Mouse (Mus musculus) gonadal fat pad, adult 2 months (tissue): ENCODE data around the gene Scoc. TPM values are rescaled to one million over a fixed set of nuclear protein-coding genes. Genes with fewer than 3 reads are reported as not detected.

Experiments
- DNase-seq: peaks from one replicate; pipeline ENCODE4 v3.0.0-alpha.2; 2012; ENCODE audit warnings: low read depth
- polyA plus RNA-seq: library from polyadenylated mRNA; depleted of rRNA; stranded (reverse); fragments of >200 nt; gene quantifications from 2 replicates; pipeline ENCODE4 v1.2.3, GENCODE M21; 2012; rRNA removed

The Scoc gene
- polyA plus RNA-seq, 1 experiment = 14.3 TPM

GRCm38 (mm10) chr8:83405548-83405947 lies 52.6 kb downstream of the Scoc start:
- DNase-seq = no peak

GRCm38 (mm10) chr8:83397726-83398125 lies 60.5 kb downstream of the Scoc start:
- DNase-seq = no peak

GRCm38 (mm10) chr8:83396680-83397079 lies 61.5 kb downstream of the Scoc start:
- DNase-seq = no peak

GRCm38 (mm10) chr8:83394325-83394724 lies 63.9 kb downstream of the Scoc start:
- no peak for DNase-seq

GRCm38 (mm10) chr8:83392521-83392920 lies 65.7 kb downstream of the Scoc start:
- DNase-seq = no peak

GRCm38 (mm10) chr8:83390006-83390701 lies 68.0 kb downstream of the Scoc start:
- DNase-seq = no peak

- no peak for DNase-seq
These were observed 68.7 kb downstream of the Scoc start, which contains the start of gene Clgn for GRCm38 (mm10) chr8:83389316-83390005. Gene Clgn, plus strand, starts transcription at chr8:83389867.

- DNase-seq = no peak
These were observed 75.3 kb downstream of the Scoc start for GRCm38 (mm10) chr8:83382850-83383249.

GRCm38 (mm10) chr8:83381016-83381415 lies 77.2 kb downstream of the Scoc start:
- no peak for DNase-seq

GRCm38 (mm10) chr8:83380141-83380540 lies 78.0 kb downstream of the Scoc start:
- DNase-seq = no peak

Other genes starting within 250 kb of the Scoc start
- gene Ucp1, start 168.0 kb downstream of the Scoc start, polyA plus RNA-seq = 0.25 and 0.59 TPM in 2 replicates
- gene Elmod2, start 125.9 kb downstream of the Scoc start, polyA plus RNA-seq = 6.4 and 7.4 TPM in 2 replicates
- not detected in 2 replicates for gene Mgat4d, start 109.9 kb downstream of the Scoc start, polyA plus RNA-seq
- gene Clgn, start 68.5 kb downstream of the Scoc start, polyA plus RNA-seq = 0.15 and 0.42 TPM in 2 replicates
- gene Olfr370, start 77.4 kb upstream of the Scoc start, polyA plus RNA-seq = 0.11 TPM in 1 of 2 replicates, not detected in the other
- gene Ndufb7, start 108.3 kb upstream of the Scoc start, polyA plus RNA-seq = 509 and 536 TPM in 2 replicates
- gene Tecr, start 149.6 kb upstream of the Scoc start, polyA plus RNA-seq = 772 and 857 TPM in 2 replicates
- 36.0 and 40.6 TPM in 2 replicates for gene Dnajb1, start 149.8 kb upstream of the Scoc start, polyA plus RNA-seq
- 95.2 and 110 TPM in 2 replicates for gene Gipc1, start 194.3 kb upstream of the Scoc start, polyA plus RNA-seq
- 1.3 and 1.4 TPM in 2 replicates for gene Ptger1, start 208.3 kb upstream of the Scoc start, polyA plus RNA-seq
- 63.3 and 63.6 TPM in 2 replicates for gene Pkn1, start 240.8 kb upstream of the Scoc start, polyA plus RNA-seq